Mouse (Mus musculus) C2C12 (cell line): ENCODE measurements around the gene Rnf123. TPM values are rescaled to one million over a fixed set of nuclear protein-coding genes. Genes with fewer than 3 reads are reported as not detected.

Source experiments
- H3K27me3 ChIP-seq: one replicate; pipeline ENCODE4 v1.6.1; 2011; ENCODE audit not compliant: control insufficient read depth, insufficient read depth, insufficient read length
- H3K36me3 ChIP-seq: one replicate; pipeline ENCODE4 v1.6.1; 2011; ENCODE audit not compliant: control insufficient read depth, insufficient read depth
- H3K4me3 ChIP-seq: one replicate; pipeline ENCODE4 v1.5.1; 2011; ENCODE audit warnings: mild to moderate bottlenecking, control low read depth; ENCODE audit not compliant: poor library complexity, insufficient read depth, severe bottlenecking
- H3K79me2 ChIP-seq: one replicate; pipeline ENCODE4 v1.6.1; 2011; ENCODE audit not compliant: control insufficient read depth, insufficient read depth
- H3K79me3 ChIP-seq: one replicate; pipeline ENCODE4 v1.6.1; 2011; ENCODE audit warnings: low read depth, control low read depth
- H3ac ChIP-seq: one replicate; pipeline ENCODE3; 2011; ENCODE audit warnings: low read depth; ENCODE audit not compliant: control insufficient read depth, insufficient read length
- CEBPB ChIP-seq: IDR thresholded peaks from one replicate; pipeline ENCODE4 v1.6.1; 2011; ENCODE audit warnings: low read depth, mild to moderate bottlenecking, control low read depth, moderate library complexity
- CTCF ChIP-seq: IDR thresholded peaks from one replicate; pipeline ENCODE4 v1.5.1; 2011; ENCODE audit not compliant: control insufficient read depth, insufficient read depth, insufficient read length
- FOSL1 ChIP-seq: IDR thresholded peaks from one replicate; pipeline ENCODE4 v1.8.0; 2011; ENCODE audit warnings: mild to moderate bottlenecking, low read length; ENCODE audit not compliant: poor library complexity, insufficient read depth, severe bottlenecking
- MAX ChIP-seq: IDR thresholded peaks from one replicate; pipeline ENCODE4 v1.6.1; 2011; ENCODE audit warnings: mild to moderate bottlenecking, control low read depth
- MYOD1 ChIP-seq: IDR thresholded peaks from one replicate; pipeline ENCODE4 v1.6.1; 2011; ENCODE audit warnings: low read depth; ENCODE audit not compliant: control insufficient read depth, insufficient read length
- MYOG ChIP-seq: IDR thresholded peaks from one replicate; pipeline ENCODE4 v1.6.1; 2011; ENCODE audit not compliant: control insufficient read depth, insufficient read length; ENCODE audit errors: extremely low read depth
- USF1 ChIP-seq: IDR thresholded peaks from one replicate; pipeline ENCODE4 v1.6.1; 2011; ENCODE audit warnings: low read depth, mild to moderate bottlenecking, control low read depth, moderate library complexity
- long read RNA-seq, 2 experiments: library from polyadenylated mRNA; unstranded; transcript quantifications; one replicate each; pipeline ENCODE4 v2.0.0; 2019 to 2020
- polyA plus RNA-seq: library from polyadenylated mRNA; unstranded; fragments of >200 nt; fragmentation: generic; extraction: Trizol; gene quantifications from one replicate; pipeline ENCODE4 v1.2.1, GENCODE M21; 2012; ENCODE audit warnings: missing spikeins

Gene Rnf123
- polyA plus RNA-seq, result 15.4 TPM
- long read RNA-seq, experiment 1, partial matches to known transcripts, result 4 of 4 reads
- long read RNA-seq, experiment 1, other reads (novel, unspliced or antisense), result 0 of 4 reads
- long read RNA-seq, experiment 2, full-length matches to known transcripts, result 30 of 103 reads
- long read RNA-seq, experiment 2, partial matches to known transcripts, result 16 of 103 reads
- long read RNA-seq, experiment 2, other reads (novel, unspliced or antisense), result 57 of 103 reads

DNA sequence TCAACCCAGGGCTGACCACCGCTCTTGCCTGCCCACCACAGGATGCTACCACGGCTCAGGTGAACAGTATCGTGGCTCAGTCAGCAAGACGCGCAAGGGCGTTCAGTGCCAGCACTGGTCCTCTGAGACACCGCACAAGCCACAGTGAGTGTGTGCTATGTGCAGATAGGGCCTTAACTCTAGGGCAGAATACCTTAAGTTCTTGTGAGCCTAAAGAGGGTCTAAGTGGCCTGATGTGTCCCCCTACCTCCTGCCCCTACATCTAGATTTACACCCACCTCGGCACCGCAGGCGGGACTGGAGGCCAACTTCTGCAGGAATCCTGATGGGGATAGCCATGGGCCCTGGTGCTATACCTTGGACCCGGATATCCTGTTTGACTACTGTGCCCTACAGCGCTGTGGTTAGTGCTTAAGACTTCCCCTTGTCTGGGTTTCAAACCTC, at the start of gene Rnf123:
TSS of gene Rnf123 (minus strand) at position 359 of the 444 bp plus-strand sequence.
- Histone ChIP-seq H3K4me3 (no peak within 1 kb of the TSS), H3K36me3 (peaks cover 18% of the 10 kb centered on the region), H3K79me2 (peaks cover 8% of the 10 kb centered on the region), H3K79me3 (no peaks in the 10 kb centered on the region), H3K27me3 (no peaks in the 10 kb centered on the region), H3ac (no peak within 1 kb of the TSS)
- TF ChIP-seq MYOD1, result no peak
- no peak for TF ChIP-seq FOSL1
- no peak for TF ChIP-seq USF1
- TF ChIP-seq MYOG, result no peak
- TF ChIP-seq CEBPB, result no peak
- TF ChIP-seq CTCF, result no peak
- no peak for TF ChIP-seq MAX

DNA sequence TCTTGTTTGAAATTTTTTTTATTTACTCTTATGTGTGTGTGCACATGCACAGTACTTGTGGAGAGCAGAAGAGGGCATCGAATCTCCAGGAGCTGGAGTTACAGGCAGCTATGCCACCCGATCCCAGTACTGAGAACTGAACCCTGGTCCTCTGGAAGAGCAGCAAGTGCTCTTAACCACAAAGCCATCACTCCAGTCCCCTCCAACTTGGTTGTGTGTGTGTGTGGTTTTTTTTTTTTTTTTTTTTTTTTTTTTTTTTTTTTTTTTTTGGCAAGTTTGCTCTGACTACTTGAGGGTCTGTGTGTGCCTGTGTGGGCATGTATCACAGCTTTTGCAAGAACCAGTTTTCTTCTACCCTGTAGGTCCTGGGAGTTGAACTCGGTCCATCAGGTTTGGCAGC, 49.2 kb upstream of the Rnf123 start:
- Histone ChIP-seq H3K36me3 (no peaks in the 10 kb centered on the region), H3K79me2 (no peaks in the 10 kb centered on the region), H3ac (no peak overlapping the region), H3K27me3 (no peaks in the 10 kb centered on the region), H3K79me3 (no peaks in the 10 kb centered on the region), H3K4me3 (no peak overlapping the region)
- no peak for TF ChIP-seq CEBPB
- TF ChIP-seq MAX, result no peak
- no peak for TF ChIP-seq FOSL1
- TF ChIP-seq MYOD1, result no peak
- TF ChIP-seq CTCF, result no peak
- no peak for TF ChIP-seq USF1
- no peak for TF ChIP-seq MYOG

DNA sequence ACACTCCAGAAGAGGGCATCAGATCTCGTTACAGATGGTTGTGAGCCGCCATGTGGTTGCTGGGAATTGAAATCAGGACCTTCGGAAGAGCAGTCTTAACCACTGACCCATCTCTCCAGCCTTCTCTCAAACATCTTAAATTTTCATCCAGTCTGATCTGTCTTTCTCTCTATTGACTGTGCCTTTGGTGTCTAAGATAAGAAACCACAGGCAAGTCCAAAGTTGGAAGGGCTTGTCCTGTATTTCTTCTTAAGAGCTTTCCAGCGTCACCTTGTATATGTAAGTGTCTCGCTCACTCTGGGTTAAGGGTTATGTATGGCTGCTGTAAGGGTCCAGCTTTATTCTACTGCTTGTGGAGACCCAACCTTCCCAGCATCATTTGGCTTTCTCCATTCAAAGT, 48.4 kb upstream of the Rnf123 start:
- Histone ChIP-seq H3K79me2 (no peaks in the 10 kb centered on the region), H3K27me3 (no peaks in the 10 kb centered on the region), H3K36me3 (no peaks in the 10 kb centered on the region), H3K4me3 (no peak overlapping the region), H3ac (no peak overlapping the region), H3K79me3 (no peaks in the 10 kb centered on the region)
- no peak for TF ChIP-seq CEBPB
- TF ChIP-seq CTCF, result no peak
- no peak for TF ChIP-seq FOSL1
- no peak for TF ChIP-seq MAX
- TF ChIP-seq MYOD1, result no peak
- no peak for TF ChIP-seq USF1
- no peak for TF ChIP-seq MYOG

DNA sequence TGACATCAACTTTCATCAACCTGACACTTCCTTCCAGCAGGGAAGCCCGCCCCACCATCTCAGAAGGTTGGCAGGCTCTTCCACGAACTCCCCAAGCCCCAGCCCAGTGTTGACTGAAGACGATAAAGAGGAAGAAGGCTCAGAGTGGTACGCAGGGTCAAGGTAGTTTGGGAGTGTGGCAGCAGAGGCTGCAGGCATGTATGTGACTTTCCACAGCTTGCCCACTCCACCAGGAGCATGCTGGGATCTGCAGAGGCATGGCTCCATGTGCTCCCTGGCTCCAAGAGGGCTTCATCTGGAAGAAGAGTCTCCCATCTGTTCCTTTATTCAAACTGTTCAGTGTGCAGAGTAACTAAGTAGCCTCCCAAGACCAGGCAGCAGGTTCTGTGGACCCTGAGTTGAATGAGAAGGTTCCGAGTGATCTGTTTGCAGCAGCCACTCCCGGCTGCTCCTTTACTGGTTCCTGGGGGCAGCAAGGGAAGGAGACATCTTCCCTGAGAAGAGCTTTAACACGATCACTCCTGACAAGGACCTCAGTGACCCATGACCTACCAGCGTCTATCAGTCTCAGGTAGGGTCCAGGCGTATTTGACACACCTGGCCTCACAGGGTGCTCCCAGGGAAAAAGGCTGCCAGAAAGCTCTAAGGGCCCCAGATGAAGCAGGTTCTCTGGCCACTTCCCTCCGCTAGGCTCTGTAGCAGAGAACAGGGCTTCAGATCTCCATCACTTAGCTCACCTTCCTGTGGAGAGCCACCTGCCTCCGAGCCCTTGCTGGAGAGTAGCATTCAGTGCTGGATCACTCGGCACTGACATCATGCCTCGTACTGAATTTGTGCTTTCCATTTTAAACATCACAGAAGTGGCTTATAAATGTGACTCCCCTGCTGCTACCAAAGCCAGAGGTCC, 46.1 kb upstream of the Rnf123 start:
- no peaks in the 10 kb centered on the region for H3K79me3 ChIP-seq
- TF ChIP-seq CEBPB, result no peak
- no peak for TF ChIP-seq MAX
- TF ChIP-seq CTCF, result no peak
- TF ChIP-seq MYOG, result no peak
- TF ChIP-seq USF1, result no peak
- no peak for TF ChIP-seq FOSL1
- no peak for TF ChIP-seq MYOD1
- H3K79me2 ChIP-seq, result no peaks in the 10 kb centered on the region
- no peaks in the 10 kb centered on the region for H3K36me3 ChIP-seq
- no peak overlapping the region for H3ac ChIP-seq
- no peak overlapping the region for H3K4me3 ChIP-seq
- H3K27me3 ChIP-seq, result no peaks in the 10 kb centered on the region

DNA sequence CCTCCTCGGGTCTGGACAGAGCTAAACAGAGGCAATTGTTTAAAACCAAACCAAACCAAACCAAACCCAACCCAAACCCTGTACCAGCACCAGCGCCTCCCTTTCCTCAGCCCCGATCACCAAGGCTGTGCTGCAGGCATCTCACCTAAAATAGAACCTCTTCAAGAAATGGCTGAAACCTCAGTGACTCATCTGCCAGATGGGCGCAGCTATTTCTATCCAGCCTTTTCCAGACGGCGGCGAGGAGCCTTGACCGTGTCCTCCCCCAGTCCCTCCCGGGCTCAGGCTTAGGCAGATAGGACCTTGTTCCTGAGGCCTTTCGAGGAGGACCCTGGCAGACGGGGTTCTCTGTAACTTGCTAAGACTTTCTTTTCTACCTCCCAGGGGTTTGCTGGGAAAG, 45.1 kb upstream of the Rnf123 start:
- no peaks in the 10 kb centered on the region for H3K36me3 ChIP-seq
- H3K4me3 ChIP-seq, result no peak overlapping the region
- no peak overlapping the region for H3ac ChIP-seq
- TF ChIP-seq MYOD1 (no peak), CEBPB (no peak), FOSL1 (no peak), MAX (no peak), MYOG (no peak), USF1 (no peak), CTCF (no peak)
- H3K27me3 ChIP-seq, result no peaks in the 10 kb centered on the region
- no peaks in the 10 kb centered on the region for H3K79me3 ChIP-seq
- no peaks in the 10 kb centered on the region for H3K79me2 ChIP-seq
